Mouse (Mus musculus): ENCODE results near the gene Sirt7.

DNA sequence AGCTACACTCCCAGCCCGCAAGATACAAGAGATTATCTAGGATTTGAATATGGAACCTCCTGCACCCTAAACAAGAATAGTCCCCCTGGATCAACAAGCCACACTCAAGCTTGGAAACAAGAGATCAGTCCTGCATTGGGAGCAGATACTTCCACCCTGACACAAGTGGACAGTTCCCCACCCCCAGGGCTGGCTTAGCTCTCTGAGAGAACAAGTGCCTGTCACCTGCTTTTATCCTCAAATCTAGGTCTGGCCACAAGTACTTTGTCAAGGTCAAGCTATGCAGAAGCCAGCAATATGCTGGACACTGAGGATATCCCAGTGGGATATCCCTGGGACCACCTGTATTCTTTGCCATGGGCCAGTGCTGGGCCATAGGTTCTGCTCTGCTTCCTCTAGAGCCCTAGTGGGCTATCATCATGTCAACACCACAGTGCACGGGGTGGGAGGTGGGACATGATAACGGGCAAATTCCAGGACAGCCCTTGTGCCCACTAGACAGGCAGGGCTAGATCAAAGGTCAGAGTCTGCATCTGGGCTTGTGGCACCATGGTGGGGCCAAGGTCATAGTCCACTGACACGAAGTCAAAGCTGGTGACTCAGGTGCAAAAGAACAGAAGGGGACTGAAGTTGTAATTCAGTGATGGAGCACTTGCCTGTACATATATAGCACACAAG is 8.3 kb downstream of the Sirt7 start:
- TF ChIP-seq CTCF (IDR thresholded peaks at IDR 0.05; ENCODE audit: control insufficient read depth, insufficient read depth, low read length), result no peak
- no peak for TF ChIP-seq POLR2A (IDR thresholded peaks at IDR 0.05; ENCODE audit: borderline replicate concordance, control insufficient read depth, low read depth, low read length)
